Mouse (Mus musculus) lung, postnatal 0 days (tissue): ENCODE measurements at regions not wholly inside any gene's neighbourhood (a gene's known extent, or its start where the extent isn't known, plus 50 kb on each side); places are given as distances from the start of the nearest gene placed in this dataset.

Experiments used
- CTCF ChIP-seq: IDR thresholded peaks from 2 replicates; pipeline ENCODE4 v1.5.1; 2016; ENCODE audit warnings: antibody characterized with exemption, mild to moderate bottlenecking
- EP300 ChIP-seq: IDR thresholded peaks from 2 replicates; pipeline ENCODE4 v1.6.1; 2016; ENCODE audit warnings: antibody characterized with exemption, mild to moderate bottlenecking, control low read depth

GRCm38 (mm10) chr17:79163983-79164382, 112.3 kb downstream of the Qpct start:
- TF ChIP-seq CTCF: no peak
- no peak for TF ChIP-seq EP300
